Comparison of ENCODE assay signal across 13 mouse cellular contexts in genomic region chr7:43925985-43926384, GRCm38 (mm10). TPM values are rescaled to one million over a fixed set of nuclear protein-coding genes. Genes with fewer than 3 reads are reported as not detected.
A peak's percentile ranks its signal among the peaks of the same experiment; 100 is the strongest.
DNase-seq lines count a peak whose midpoint lies in the region; ATAC-seq and TF ChIP-seq lines count a peak whose summit lies in the region.
"Had no signal": no experiment of that assay in that cellular context is flagged by ENCODE, and none has a peak within 500 bp of the region (broad histone marks: within the 10 kb centered on the region; RNA-seq: fewer than 3 reads in every experiment).

No protein-coding gene starts in this region.

- TF ChIP-seq EP300 in lung, postnatal 0 days (IDR thresholded peaks at IDR 0.05), result no peak

- peak; percentile 42 for TF ChIP-seq CTCF in lung, postnatal 0 days (IDR thresholded peaks at IDR 0.05)
- peak; percentile 27; the same call in 1 of the 2 replicates for TF ChIP-seq CTCF in bone marrow macrophage, adult 2 months (IDR thresholded peaks at IDR 0.05; ENCODE audit: low read depth, low read length)

- no peak overlapping the region for H3K4me2 ChIP-seq in forebrain, embryonic 14.5 days (ENCODE audit: low read length)
- H3K4me2 ChIP-seq in forebrain, embryonic 16.5 days (ENCODE audit: low read length), result no peak overlapping the region
- H3K4me2 ChIP-seq in lung, postnatal 0 days (replicated peaks; ENCODE audit: low read depth, low read length), result no peak overlapping the region
- H3K4me2 ChIP-seq: heart, embryonic 12.5 days; neural tube, embryonic 12.5 days had no signal

- H3K9me3 ChIP-seq in forebrain, embryonic 14.5 days (replicated peaks; ENCODE audit: control insufficient read depth, low read length), result no peaks in the 10 kb centered on the region
- no peaks in the 10 kb centered on the region for H3K9me3 ChIP-seq in forebrain, embryonic 16.5 days (ENCODE audit: control insufficient read depth, low read length)
- H3K9me3 ChIP-seq in lung, postnatal 0 days (ENCODE audit: low read length), result no peaks in the 10 kb centered on the region
- H3K9me3 ChIP-seq: heart, embryonic 12.5 days; neural tube, embryonic 12.5 days had no signal

- no peaks in the 10 kb centered on the region for H3K4me1 ChIP-seq in forebrain, embryonic 14.5 days (ENCODE audit: control insufficient read depth, insufficient read depth, low read length)
- no peaks in the 10 kb centered on the region for H3K4me1 ChIP-seq in forebrain, embryonic 16.5 days (replicated peaks; ENCODE audit: control insufficient read depth, insufficient read depth, low read length)
- no peaks in the 10 kb centered on the region for H3K4me1 ChIP-seq in lung, postnatal 0 days (ENCODE audit: insufficient read depth, low read depth, low read length)
- peaks cover 13% of the 10 kb centered on the region for H3K4me1 ChIP-seq in bone marrow macrophage, adult 2 months (ENCODE audit: control insufficient read depth, insufficient read depth, low read length)
- H3K4me1 ChIP-seq: heart, embryonic 12.5 days; neural tube, embryonic 12.5 days had no signal

- no peaks in the 10 kb centered on the region for H3K27me3 ChIP-seq in forebrain, embryonic 14.5 days (replicated peaks; ENCODE audit: control insufficient read depth, insufficient read depth, low read length)
- H3K27me3 ChIP-seq in forebrain, embryonic 16.5 days (replicated peaks; ENCODE audit: control insufficient read depth, insufficient read depth, low read length), result no peaks in the 10 kb centered on the region
- H3K27me3 ChIP-seq in lung, postnatal 0 days (replicated peaks; ENCODE audit: insufficient read depth, low read length), result no peaks in the 10 kb centered on the region
- H3K27me3 ChIP-seq: heart, embryonic 12.5 days; neural tube, embryonic 12.5 days had no signal

- DNase-seq in forebrain, embryonic 14.5 days (ENCODE audit: low spot score), result peak; percentile 17
- no peak for DNase-seq in lung, postnatal 0 days (ENCODE audit: low spot score)
- DNase-seq in lung, postnatal 14 days, result no peak
- DNase-seq in mesoderm, embryonic 11.5 days (ENCODE audit: low read depth, low spot score), result peak; percentile 26
- DNase-seq in gastrocnemius, postnatal 36 days, result no peak
- DNase-seq in ovary, postnatal 10 days (ENCODE audit: low spot score), result no peak
- DNase-seq: cerebellum, adult 11-12 months; lung, adult 18-20 months had no signal

- 62% methylated on average over 5 of the region's 5 CpGs for WGBS in forebrain, embryonic 14.5 days
- WGBS in forebrain, embryonic 16.5 days, result 71% methylated on average over 5 of the region's 5 CpGs
- WGBS in lung, postnatal 0 days, result 71% methylated on average over 5 of the region's 5 CpGs

- no peak overlapping the region for H3K4me3 ChIP-seq in forebrain, embryonic 14.5 days (ENCODE audit: low read depth, low read length)
- no peak overlapping the region for H3K4me3 ChIP-seq in forebrain, embryonic 16.5 days (replicated peaks; ENCODE audit: low read length)
- H3K4me3 ChIP-seq in lung, postnatal 0 days (ENCODE audit: low read depth, low read length), result no peak overlapping the region
- H3K4me3 ChIP-seq in bone marrow macrophage, adult 2 months (ENCODE audit: insufficient read depth, low read length), result no peak overlapping the region
- H3K4me3 ChIP-seq: heart, embryonic 12.5 days; neural tube, embryonic 12.5 days had no signal

- no peak overlapping the region for H3K27ac ChIP-seq in forebrain, embryonic 14.5 days (ENCODE audit: low read depth, low read length)
- H3K27ac ChIP-seq in forebrain, embryonic 16.5 days (ENCODE audit: low read length), result no peak overlapping the region
- no peak overlapping the region for H3K27ac ChIP-seq in lung, postnatal 0 days (ENCODE audit: low read length)
- H3K27ac ChIP-seq in bone marrow macrophage, adult 2 months (ENCODE audit: insufficient read depth, low read depth, low read length), result no peak overlapping the region
- H3K27ac ChIP-seq: neural tube, embryonic 12.5 days had no signal

- H3K9ac ChIP-seq in forebrain, embryonic 14.5 days (ENCODE audit: low read length), result no peak overlapping the region
- no peak overlapping the region for H3K9ac ChIP-seq in forebrain, embryonic 16.5 days (replicated peaks; ENCODE audit: low read depth, low read length)
- no peak overlapping the region for H3K9ac ChIP-seq in lung, postnatal 0 days (replicated peaks; ENCODE audit: low read depth)
- H3K9ac ChIP-seq: heart, embryonic 12.5 days; neural tube, embryonic 12.5 days had no signal

- no peak for ATAC-seq in forebrain, embryonic 14.5 days
- ATAC-seq in forebrain, embryonic 16.5 days, result no peak
- no peak for ATAC-seq in lung, postnatal 0 days

- no peaks in the 10 kb centered on the region for H3K36me3 ChIP-seq in forebrain, embryonic 14.5 days (ENCODE audit: control insufficient read depth, insufficient read depth, low read length)
- H3K36me3 ChIP-seq in forebrain, embryonic 16.5 days (ENCODE audit: control insufficient read depth, insufficient read depth), result no peaks in the 10 kb centered on the region
- no peaks in the 10 kb centered on the region for H3K36me3 ChIP-seq in lung, postnatal 0 days (ENCODE audit: insufficient read depth, low read length)
- H3K36me3 ChIP-seq: heart, embryonic 12.5 days; neural tube, embryonic 12.5 days had no signal

- TF ChIP-seq POLR2A in bone marrow macrophage, adult 2 months (IDR thresholded peaks at IDR 0.05; ENCODE audit: borderline replicate concordance, low read depth, low read length), result no peak

- intact Hi-C loops in gastrocnemius, postnatal 36 days (cut with DNase I), result no loop called here

RNA-seq across cellular contexts. Expression of gene Klk15, which starts 7.6 kb away (rescaled TPM):
- not detected in 2 replicates for polyA plus RNA-seq in forebrain, embryonic 14.5 days (2014; fragmentation: Nextera tagmentation; extraction: Ambion mirVana)
- not detected in 2 replicates for polyA plus RNA-seq in forebrain, embryonic 16.5 days (2015; fragmentation: Nextera tagmentation; extraction: Ambion mirVana)
- not detected in 2 replicates for polyA plus RNA-seq in lung, postnatal 0 days (2015; fragmentation: Nextera tagmentation; extraction: Ambion mirVana)
- not detected in 2 replicates for polyA plus RNA-seq in bone marrow macrophage, adult 2 months (2012; ENCODE audit: insufficient read depth, insufficient read length, missing spikeins)
- total RNA-seq in gastrocnemius, postnatal 36 days (2021), result not detected
- polyA plus RNA-seq: heart, embryonic 12.5 days; large intestine, adult 2 months; neural tube, embryonic 12.5 days had no signal

RNA-seq across cellular contexts. Expression of gene Klk1b8, which starts 24.5 kb away (rescaled TPM):
- not detected in 2 replicates for polyA plus RNA-seq in forebrain, embryonic 14.5 days (2014; fragmentation: Nextera tagmentation; extraction: Ambion mirVana)
- polyA plus RNA-seq in forebrain, embryonic 16.5 days (2015; fragmentation: Nextera tagmentation; extraction: Ambion mirVana), result not detected in 2 replicates
- not detected in 2 replicates for polyA plus RNA-seq in lung, postnatal 0 days (2015; fragmentation: Nextera tagmentation; extraction: Ambion mirVana)
- polyA plus RNA-seq in bone marrow macrophage, adult 2 months (2012; ENCODE audit: insufficient read depth, insufficient read length, missing spikeins), result not detected in 2 replicates
- not detected for total RNA-seq in gastrocnemius, postnatal 36 days (2021)
- polyA plus RNA-seq: heart, embryonic 12.5 days; large intestine, adult 2 months; neural tube, embryonic 12.5 days had no signal

RNA-seq across cellular contexts. Expression of gene Klk1b1, which starts 40.6 kb away (rescaled TPM):
- polyA plus RNA-seq in forebrain, embryonic 14.5 days (2014; fragmentation: Nextera tagmentation; extraction: Ambion mirVana), result not detected in 2 replicates
- polyA plus RNA-seq in forebrain, embryonic 16.5 days (2015; fragmentation: Nextera tagmentation; extraction: Ambion mirVana), result not detected in 2 replicates
- polyA plus RNA-seq in lung, postnatal 0 days (2015; fragmentation: Nextera tagmentation; extraction: Ambion mirVana), result not detected in 2 replicates
- polyA plus RNA-seq in bone marrow macrophage, adult 2 months (2012; ENCODE audit: insufficient read depth, insufficient read length, missing spikeins), result not detected in 2 replicates
- total RNA-seq in gastrocnemius, postnatal 36 days (2021), result not detected
- polyA plus RNA-seq: heart, embryonic 12.5 days; large intestine, adult 2 months; neural tube, embryonic 12.5 days had no signal

RNA-seq across cellular contexts. Expression of gene Klk4, which starts 45.0 kb away (rescaled TPM):
- polyA plus RNA-seq in forebrain, embryonic 14.5 days (2014; fragmentation: Nextera tagmentation; extraction: Ambion mirVana), result 0.69 and 0.86 TPM in 2 replicates
- 0.33 and 0.46 TPM in 2 replicates for polyA plus RNA-seq in forebrain, embryonic 16.5 days (2015; fragmentation: Nextera tagmentation; extraction: Ambion mirVana)
- polyA plus RNA-seq in lung, postnatal 0 days (2015; fragmentation: Nextera tagmentation; extraction: Ambion mirVana), result not detected in 2 replicates
- polyA plus RNA-seq in bone marrow macrophage, adult 2 months (2012; ENCODE audit: insufficient read depth, insufficient read length, missing spikeins), result not detected in 2 replicates
- not detected for total RNA-seq in gastrocnemius, postnatal 36 days (2021)
- polyA plus RNA-seq: large intestine, adult 2 months had no signal

RNA-seq across cellular contexts. Expression of gene Klk1b9, which starts 49.9 kb away (rescaled TPM):
- polyA plus RNA-seq in forebrain, embryonic 14.5 days (2014; fragmentation: Nextera tagmentation; extraction: Ambion mirVana), result not detected in 2 replicates
- polyA plus RNA-seq in forebrain, embryonic 16.5 days (2015; fragmentation: Nextera tagmentation; extraction: Ambion mirVana), result not detected in 2 replicates
- polyA plus RNA-seq in lung, postnatal 0 days (2015; fragmentation: Nextera tagmentation; extraction: Ambion mirVana), result not detected in 2 replicates
- not detected in 2 replicates for polyA plus RNA-seq in bone marrow macrophage, adult 2 months (2012; ENCODE audit: insufficient read depth, insufficient read length, missing spikeins)
- not detected for total RNA-seq in gastrocnemius, postnatal 36 days (2021)
- polyA plus RNA-seq: heart, embryonic 12.5 days; large intestine, adult 2 months; neural tube, embryonic 12.5 days had no signal

Comparison
In these comparisons a context has a peak if more than half of its experiments do, and no peak if none do; other contexts are left out.
1. DNase-seq: peak in forebrain, embryonic 14.5 days (single experiment) and mesoderm, embryonic 11.5 days (single experiment); none in lung, postnatal 0 days (single experiment), lung, postnatal 14 days (single experiment), gastrocnemius, postnatal 36 days (0 of 2) and ovary, postnatal 10 days (single experiment).